Mouse (Mus musculus): ENCODE measurements around the gene Ceacam14. TPM values are rescaled to one million over a fixed set of nuclear protein-coding genes. Genes with fewer than 3 reads are reported as not detected.

The Ceacam14 gene
- not detected in 2 replicates for polyA plus RNA-seq (2012; rRNA removed)

- no peak within 1 kb of the TSS for H3K27ac ChIP-seq (ENCODE audit: insufficient read depth, low read depth, low read length)
- H3K27me3 ChIP-seq (replicated peaks; ENCODE audit: control insufficient read depth, insufficient read depth, low read length): no peaks in the 10 kb centered on the region
- H3K36me3 ChIP-seq (ENCODE audit: control insufficient read depth, insufficient read depth, low read length): no peaks in the 10 kb centered on the region
- TF ChIP-seq CTCF (conservative IDR thresholded peaks at IDR 0.05; ENCODE audit: insufficient read depth, insufficient read length, low read depth, low read length) (no peak), POLR2A (IDR thresholded peaks at IDR 0.05; ENCODE audit: low read depth, low read length) (no peak)
- no peak within 1 kb of the TSS for H3K4me3 ChIP-seq (ENCODE audit: insufficient read depth, low read depth, low read length)
- DNase-seq: no peak
- no peaks in the 10 kb centered on the region for H3K4me1 ChIP-seq (ENCODE audit: control insufficient read depth, insufficient read depth, low read length)
- WGBS: 63% methylated on average over 4 of the region's 4 CpGs
These were observed at the start of gene Ceacam14 for GRCm38 (mm10) chr7:17812333-17812732. Gene Ceacam14 (plus strand): TSS chr7:17812633.

Other genes with a start within 250 kb of the Ceacam14 start
- not detected in 2 replicates for gene Ceacam5, start 99.4 kb upstream of the Ceacam14 start, polyA plus RNA-seq (2012; rRNA removed)
- not detected in 2 replicates for gene Gm5155, start 59.1 kb downstream of the Ceacam14 start, polyA plus RNA-seq (2012; rRNA removed)
- gene Ceacam11, start 159.5 kb downstream of the Ceacam14 start, polyA plus RNA-seq (2012; rRNA removed): not detected in 2 replicates
- not detected in 2 replicates for gene Ceacam13, start 197.3 kb downstream of the Ceacam14 start, polyA plus RNA-seq (2012; rRNA removed)